Mouse (Mus musculus) WW6 (cell line): ENCODE measurements around the gene Ube2g1.
"Not testable (repeated sequence)": the region's sequence is repeated elsewhere in the genome, so short reads cannot be mapped to it uniquely, and the experiment has no call there.

Experiments used
- DNase-seq: peaks from one replicate; pipeline ENCODE4 v3.0.0-alpha.2; 2013; ENCODE audit warnings: low read depth, low spot score

The Ube2g1 gene

GRCm38 (mm10) chr11:72607469-72608070 lies 487 bp downstream of the Ube2g1 start:
- peak; percentile 52 for DNase-seq

- peak; percentile 97 for DNase-seq
Observed at GRCm38 (mm10) chr11:72608071-72608679, 1.1 kb downstream of the Ube2g1 start.

GRCm38 (mm10) chr11:72609242-72609641 lies 2.2 kb downstream of the Ube2g1 start:
- DNase-seq = no peak

- DNase-seq = not testable (repeated sequence)
Observed at GRCm38 (mm10) chr11:72614336-72614735, 7.3 kb downstream of the Ube2g1 start.

- DNase-seq = no peak
Observed at GRCm38 (mm10) chr11:72615931-72616330, 8.8 kb downstream of the Ube2g1 start.

- DNase-seq = no peak
Observed at GRCm38 (mm10) chr11:72618476-72618875, 11.4 kb downstream of the Ube2g1 start.

GRCm38 (mm10) chr11:72642730-72643129 lies 35.6 kb downstream of the Ube2g1 start:
- no peak for DNase-seq

GRCm38 (mm10) chr11:72645386-72645785 lies 38.3 kb downstream of the Ube2g1 start:
- no peak for DNase-seq

- no peak for DNase-seq
Observed at GRCm38 (mm10) chr11:72650347-72650746, 43.3 kb downstream of the Ube2g1 start.

- no peak for DNase-seq
Observed at GRCm38 (mm10) chr11:72659918-72660317, 52.8 kb downstream of the Ube2g1 start.

- no peak for DNase-seq
Observed at GRCm38 (mm10) chr11:72660359-72660758, 53.3 kb downstream of the Ube2g1 start.

GRCm38 (mm10) chr11:72664641-72665040 lies 57.6 kb downstream of the Ube2g1 start:
- no peak for DNase-seq

GRCm38 (mm10) chr11:72670634-72671033 lies 63.6 kb downstream of the Ube2g1 start:
- no peak for DNase-seq

- DNase-seq = no peak
Observed at GRCm38 (mm10) chr11:72671294-72671988, 64.4 kb downstream of the Ube2g1 start.

GRCm38 (mm10) chr11:72672438-72672837 lies 65.4 kb downstream of the Ube2g1 start:
- no peak for DNase-seq

- DNase-seq = peak; percentile 24
Observed at GRCm38 (mm10) chr11:72675280-72675679, 68.2 kb downstream of the Ube2g1 start.

- no peak for DNase-seq
Observed at GRCm38 (mm10) chr11:72680726-72681125, 73.6 kb downstream of the Ube2g1 start.

- no peak for DNase-seq
Observed at GRCm38 (mm10) chr11:72683402-72683801, 76.3 kb downstream of the Ube2g1 start.

- no peak for DNase-seq
Observed at GRCm38 (mm10) chr11:72686697-72687096, 79.6 kb downstream of the Ube2g1 start.

GRCm38 (mm10) chr11:72688242-72688641 lies 81.2 kb downstream of the Ube2g1 start:
- no peak for DNase-seq

- DNase-seq = no peak
Observed at GRCm38 (mm10) chr11:72689115-72689514, 82.0 kb downstream of the Ube2g1 start.

GRCm38 (mm10) chr11:72689551-72690510 lies 82.7 kb downstream of the Ube2g1 start, which contains the start of gene Ankfy1:
Gene Ankfy1, plus strand, starts transcription at chr11:72690006.
- peak; percentile 93 for DNase-seq
